Mouse (Mus musculus): Measurements from ENCODE around the gene Anks6. TPM values are rescaled to one million over a fixed set of nuclear protein-coding genes. Genes with fewer than 3 reads are reported as not detected.

Anks6 gene
- polyA plus RNA-seq (2012; fragmentation: generic; extraction: Trizol), result 0.71 TPM

- TF ChIP-seq POLR2A (IDR thresholded peaks at IDR 0.05; ENCODE audit: insufficient read length, low read depth) (peak; percentile 36), MYOD1 (IDR thresholded peaks at IDR 0.05; ENCODE audit: control insufficient read depth in 1 of 3, insufficient read length in 2 of 3, low read depth in 2 of 3) (peak in 1 of 3 experiments; percentile 40), POLR2AphosphoS2 (IDR thresholded peaks at IDR 0.05; ENCODE audit: insufficient read length, low read depth) (no peak)
- Histone ChIP-seq H3K79me2 (ENCODE audit: control insufficient read depth, insufficient read depth) (no peaks in the 10 kb centered on the region), H3K36me3 (ENCODE audit: control insufficient read depth, insufficient read depth) (no peaks in the 10 kb centered on the region), H3K4me3 (no peak within 1 kb of the TSS), H3K4me2 (ENCODE audit: low read depth) (peak within 1 kb of the TSS; percentile 6), H3K27me3 (ENCODE audit: control insufficient read depth, insufficient read depth, insufficient read length) (no peaks in the 10 kb centered on the region), H3ac (ENCODE audit: control insufficient read depth, insufficient read length) (no peak within 1 kb of the TSS)
These were observed at the start of gene Anks6 for GRCm38 (mm10) chr4:47056791-47057509. Gene Anks6 (minus strand): TSS chr4:47057427.

- Histone ChIP-seq H3K36me3 (ENCODE audit: control insufficient read depth, insufficient read depth) (no peaks in the 10 kb centered on the region), H3K27me3 (ENCODE audit: control insufficient read depth, insufficient read depth, insufficient read length) (no peaks in the 10 kb centered on the region), H3K4me3 (no peak overlapping the region), H3K4me2 (ENCODE audit: low read depth) (no peak overlapping the region), H3K79me2 (ENCODE audit: control insufficient read depth, insufficient read depth) (no peaks in the 10 kb centered on the region), H3ac (ENCODE audit: control insufficient read depth, insufficient read length) (no peak overlapping the region)
- no peak for TF ChIP-seq MYOD1 (IDR thresholded peaks at IDR 0.05; ENCODE audit: control insufficient read depth in 1 of 3, insufficient read length in 2 of 3, low read depth in 2 of 3)
- TF ChIP-seq SRF (IDR thresholded peaks at IDR 0.05; ENCODE audit: control insufficient read depth, insufficient read length, low read depth), result no peak
- no peak for TF ChIP-seq POLR2AphosphoS2 (IDR thresholded peaks at IDR 0.05; ENCODE audit: insufficient read length, low read depth)
- TF ChIP-seq REST (IDR thresholded peaks at IDR 0.05; ENCODE audit: insufficient read depth, insufficient read length), result no peak
- no peak for TF ChIP-seq USF1 (IDR thresholded peaks at IDR 0.05; ENCODE audit: low read depth)
- TF ChIP-seq CEBPB (IDR thresholded peaks at IDR 0.05; ENCODE audit: insufficient read depth, poor library complexity, severe bottlenecking), result no peak
- no peak for TF ChIP-seq MYOG (IDR thresholded peaks at IDR 0.05; ENCODE audit: control insufficient read depth in 1 of 3, insufficient read depth in 1 of 3, insufficient read length in 2 of 3, low read depth in 2 of 3)
- TF ChIP-seq MAX (IDR thresholded peaks at IDR 0.05; ENCODE audit: low read depth), result no peak
- no peak for TF ChIP-seq TCF12 (IDR thresholded peaks at IDR 0.05; ENCODE audit: insufficient read depth, poor library complexity, severe bottlenecking)
- TF ChIP-seq POLR2A (IDR thresholded peaks at IDR 0.05; ENCODE audit: insufficient read length, low read depth), result no peak
These were observed 46.3 kb upstream of the Anks6 start for GRCm38 (mm10) chr4:47103561-47103960.

GRCm38 (mm10) chr4:47093647-47094046 is 36.4 kb upstream of the Anks6 start:
- H3K27me3 ChIP-seq (ENCODE audit: control insufficient read depth, insufficient read depth, insufficient read length), result peaks cover 14% of the 10 kb centered on the region
- TF ChIP-seq CEBPB (IDR thresholded peaks at IDR 0.05; ENCODE audit: insufficient read depth, poor library complexity, severe bottlenecking) (no peak), MAX (IDR thresholded peaks at IDR 0.05; ENCODE audit: low read depth) (no peak), REST (IDR thresholded peaks at IDR 0.05; ENCODE audit: insufficient read depth, insufficient read length) (no peak), POLR2AphosphoS2 (IDR thresholded peaks at IDR 0.05; ENCODE audit: insufficient read length, low read depth) (no peak), TCF3 (IDR thresholded peaks at IDR 0.05; ENCODE audit: insufficient read length, low read depth) (no peak), USF1 (IDR thresholded peaks at IDR 0.05; ENCODE audit: low read depth) (no peak), MYOD1 (IDR thresholded peaks at IDR 0.05; ENCODE audit: control insufficient read depth in 1 of 3, insufficient read length in 2 of 3, low read depth in 2 of 3) (no peak), E2F4 (IDR thresholded peaks at IDR 0.05; ENCODE audit: insufficient read depth) (no peak)

GRCm38 (mm10) chr4:47093161-47093560 is 35.9 kb upstream of the Anks6 start:
- Histone ChIP-seq H3K36me3 (ENCODE audit: control insufficient read depth, insufficient read depth) (no peaks in the 10 kb centered on the region), H3ac (ENCODE audit: control insufficient read depth, insufficient read length) (no peak overlapping the region), H3K4me3 (no peak overlapping the region), H3K4me2 (ENCODE audit: low read depth) (no peak overlapping the region), H3K79me2 (ENCODE audit: control insufficient read depth, insufficient read depth) (no peaks in the 10 kb centered on the region), H3K27me3 (ENCODE audit: control insufficient read depth, insufficient read depth, insufficient read length) (peaks cover 14% of the 10 kb centered on the region)
- TF ChIP-seq REST (IDR thresholded peaks at IDR 0.05; ENCODE audit: insufficient read depth, insufficient read length), result no peak
- TF ChIP-seq SRF (IDR thresholded peaks at IDR 0.05; ENCODE audit: control insufficient read depth, insufficient read length, low read depth), result no peak
- no peak for TF ChIP-seq POLR2A (IDR thresholded peaks at IDR 0.05; ENCODE audit: insufficient read length, low read depth)
- TF ChIP-seq TCF3 (IDR thresholded peaks at IDR 0.05; ENCODE audit: insufficient read length, low read depth), result no peak
- no peak for TF ChIP-seq CEBPB (IDR thresholded peaks at IDR 0.05; ENCODE audit: insufficient read depth, poor library complexity, severe bottlenecking)
- no peak for TF ChIP-seq MAX (IDR thresholded peaks at IDR 0.05; ENCODE audit: low read depth)
- TF ChIP-seq E2F4 (IDR thresholded peaks at IDR 0.05; ENCODE audit: insufficient read depth), result no peak
- TF ChIP-seq TCF12 (IDR thresholded peaks at IDR 0.05; ENCODE audit: insufficient read depth, poor library complexity, severe bottlenecking), result no peak
- no peak for TF ChIP-seq USF1 (IDR thresholded peaks at IDR 0.05; ENCODE audit: low read depth)
- TF ChIP-seq MYOD1 (IDR thresholded peaks at IDR 0.05; ENCODE audit: control insufficient read depth in 1 of 3, insufficient read length in 2 of 3, low read depth in 2 of 3), result no peak
- no peak for TF ChIP-seq MYOG (IDR thresholded peaks at IDR 0.05; ENCODE audit: control insufficient read depth in 1 of 3, insufficient read depth in 1 of 3, insufficient read length in 2 of 3, low read depth in 2 of 3)
- TF ChIP-seq POLR2AphosphoS2 (IDR thresholded peaks at IDR 0.05; ENCODE audit: insufficient read length, low read depth), result no peak

More at GRCm38 (mm10) chr4:47093647-47094046, 36.4 kb upstream of the Anks6 start:
- Histone ChIP-seq H3K36me3 (ENCODE audit: control insufficient read depth, insufficient read depth) (no peaks in the 10 kb centered on the region), H3K4me2 (ENCODE audit: low read depth) (no peak overlapping the region), H3ac (ENCODE audit: control insufficient read depth, insufficient read length) (no peak overlapping the region), H3K4me3 (no peak overlapping the region), H3K79me2 (ENCODE audit: control insufficient read depth, insufficient read depth) (no peaks in the 10 kb centered on the region)

Measured in myocyte (in vitro differentiated cells).